Mouse (Mus musculus) ES-E14 (cell line): ENCODE measurements at regions not wholly inside any gene's neighbourhood (a gene's known extent, or its start where the extent isn't known, plus 50 kb on each side); places are given as distances from the start of the nearest gene placed in this dataset.

ENCODE experiments used
- CHD2 ChIP-seq: IDR thresholded peaks from 2 replicates; pipeline ENCODE4 v1.6.1; 2014; ENCODE audit warnings: mild to moderate bottlenecking, low read depth, low read length, inconsistent platforms
- HCFC1 ChIP-seq: IDR thresholded peaks from 2 replicates; pipeline ENCODE4 v1.6.1; 2012; ENCODE audit warnings: low read length, inconsistent platforms, borderline replicate concordance; ENCODE audit not compliant: insufficient read depth
- MAFK ChIP-seq: IDR thresholded peaks from 2 replicates; pipeline ENCODE4 v1.6.1; 2014; ENCODE audit warnings: mild to moderate bottlenecking, low read depth, low read length, inconsistent platforms; ENCODE audit not compliant: insufficient read depth
- ZC3H11A ChIP-seq: IDR thresholded peaks from 2 replicates; pipeline ENCODE4 v1.6.1; 2012; ENCODE audit warnings: low read depth, mild to moderate bottlenecking, inconsistent platforms, low read length, borderline replicate concordance
- ZNF384 ChIP-seq: IDR thresholded peaks from 2 replicates; pipeline ENCODE4 v1.6.1; 2012; ENCODE audit warnings: low read depth, low read length, inconsistent platforms

GRCm38 (mm10) chr5:17271153-17271552 is 101.8 kb upstream of the Speer4f2 start:
- TF ChIP-seq ZC3H11A: no peak
- no peak for TF ChIP-seq ZNF384
- TF ChIP-seq HCFC1: no peak
- no peak for TF ChIP-seq MAFK
- TF ChIP-seq CHD2: no peak
